Mouse (Mus musculus) ovary, adult 18-20 months (tissue): ENCODE data around the gene Derl3.
"Not testable (repeated sequence)": the region's sequence is repeated elsewhere in the genome, so short reads cannot be mapped to it uniquely, and the experiment has no call there.

Experiments
- DNase-seq: peaks from one replicate; pipeline ENCODE4 v3.0.0; 2022; ENCODE audit warnings: low spot score, mixed read lengths

Gene Derl3

GRCm38 (mm10) chr10:75872915-75873542 is 20.2 kb upstream of the Derl3 start:
- peak; percentile 68 for DNase-seq

GRCm38 (mm10) chr10:75873543-75874170 is 19.6 kb upstream of the Derl3 start:
- no peak for DNase-seq

- DNase-seq: no peak
Observed at GRCm38 (mm10) chr10:75878836-75879235, 14.4 kb upstream of the Derl3 start.

- DNase-seq: no peak
Observed at GRCm38 (mm10) chr10:75880351-75880750, 12.9 kb upstream of the Derl3 start.

GRCm38 (mm10) chr10:75880771-75881577 is 12.2 kb upstream of the Derl3 start:
- DNase-seq: no peak

GRCm38 (mm10) chr10:75881578-75882432 is 11.4 kb upstream of the Derl3 start:
- DNase-seq: no peak

GRCm38 (mm10) chr10:75882433-75883231 is 10.6 kb upstream of the Derl3 start:
- no peak for DNase-seq

- peak; percentile 79 for DNase-seq
Observed at GRCm38 (mm10) chr10:75883232-75883552, 10.0 kb upstream of the Derl3 start.

- no peak for DNase-seq
Observed at GRCm38 (mm10) chr10:75884742-75885141, 8.5 kb upstream of the Derl3 start.

- DNase-seq: not testable (repeated sequence)
Observed at GRCm38 (mm10) chr10:75887504-75887903, 5.7 kb upstream of the Derl3 start.

- no peak for DNase-seq
Observed at GRCm38 (mm10) chr10:75889406-75890153, 3.6 kb upstream of the Derl3 start.

GRCm38 (mm10) chr10:75894601-75895000 is 1.4 kb downstream of the Derl3 start:
- no peak for DNase-seq

- DNase-seq: no peak
Observed at GRCm38 (mm10) chr10:75895730-75896129, 2.5 kb downstream of the Derl3 start.

- no peak for DNase-seq
Observed at GRCm38 (mm10) chr10:75896208-75896607, 3.0 kb downstream of the Derl3 start.

GRCm38 (mm10) chr10:75897373-75897772 is 4.2 kb downstream of the Derl3 start:
- no peak for DNase-seq

- DNase-seq: no peak
Observed at GRCm38 (mm10) chr10:75898039-75898564, 4.9 kb downstream of the Derl3 start.

GRCm38 (mm10) chr10:75898846-75899245 is 5.6 kb downstream of the Derl3 start:
- peak; percentile 84 for DNase-seq

- DNase-seq: no peak
Observed at GRCm38 (mm10) chr10:75904391-75904790, 11.2 kb downstream of the Derl3 start.

- DNase-seq: no peak
Observed at GRCm38 (mm10) chr10:75906882-75907281, 13.7 kb downstream of the Derl3 start.

- DNase-seq: no peak
Observed at GRCm38 (mm10) chr10:75910698-75911097, 17.5 kb downstream of the Derl3 start.
